Mouse (Mus musculus) heart, adult 2 months (tissue): ENCODE data around the gene Trmt10c. TPM values are rescaled to one million over a fixed set of nuclear protein-coding genes. Genes with fewer than 3 reads are reported as not detected.

Source experiments
- DNase-seq, 2 experiments: peaks; one replicate each; pipeline ENCODE4 v3.0.0; 2021
- H3K27ac ChIP-seq: fragments of 200-600 bp; 2 replicates; pipeline ENCODE4 v1.8.1; 2022
- H3K27me3 ChIP-seq: fragments of 200-500 bp; 2 replicates; pipeline ENCODE4 v1.6.1; 2012; ENCODE audit warnings: mild to moderate bottlenecking, low read length, inconsistent platforms, mixed read lengths; ENCODE audit not compliant: control insufficient read depth, insufficient read depth
- H3K36me3 ChIP-seq: fragments of 200-500 bp; 2 replicates; pipeline ENCODE4 v1.6.1; 2012; ENCODE audit warnings: low read length, inconsistent platforms; ENCODE audit not compliant: control insufficient read depth, insufficient read depth
- H3K4me1 ChIP-seq: fragments of 200-500 bp; 2 replicates; pipeline ENCODE4 v1.6.1; 2011; ENCODE audit warnings: low read length; ENCODE audit not compliant: control insufficient read depth, insufficient read depth
- H3K4me3 ChIP-seq: fragments of 200-600 bp; 2 replicates; pipeline ENCODE4 v1.8.1; 2022
- H3K79me2 ChIP-seq: fragments of 200-500 bp; replicated peaks from 2 replicates; pipeline ENCODE4 v1.6.1; 2012; ENCODE audit warnings: mild to moderate bottlenecking, inconsistent platforms, low read length, moderate library complexity, mixed read lengths; ENCODE audit not compliant: control insufficient read depth, insufficient read depth
- H3K9ac ChIP-seq: fragments of 200-500 bp; 2 replicates; pipeline ENCODE4 v1.6.1; 2012; ENCODE audit warnings: low read depth, mild to moderate bottlenecking, control low read depth, inconsistent platforms, low read length, mixed read lengths
- CTCF ChIP-seq: fragments of 200-600 bp; IDR thresholded peaks from 2 replicates; pipeline ENCODE4 v1.8.1; 2022; ENCODE audit warnings: antibody characterized with exemption, mild to moderate bottlenecking, moderate library complexity
- EP300 ChIP-seq: fragments of 200-500 bp; IDR thresholded peaks from 2 replicates; pipeline ENCODE4 v1.6.1; 2011; ENCODE audit warnings: low read depth, low read length, control low read depth; ENCODE audit not compliant: insufficient read depth
- POLR2A ChIP-seq: fragments of 200-500 bp; IDR thresholded peaks from 2 replicates; pipeline ENCODE4 v1.6.1; 2011; ENCODE audit warnings: mild to moderate bottlenecking, low read depth, low read length, control low read depth; ENCODE audit not compliant: insufficient read depth
- WGBS: fragments of 180-500 bp; shearing (Covaris S2); methylation state at CpG from one replicate; pipeline ENCODE4 v1.1.7; 2018; 5-methylcytosine and 5-hydroxymethylcytosine counted together
- intact Hi-C: fragments of 180-260 bp; cut with DNase I; formaldehyde crosslinking; loops from one replicate; pipeline ENCODE4 v1.15.1; 2025
- long read RNA-seq: library from polyadenylated mRNA; stranded (forward); transcript quantifications from one replicate; pipeline ENCODE4 v2.0.0, GENCODE M21; 2021
- polyA plus RNA-seq: library from polyadenylated mRNA; depleted of rRNA; stranded (reverse); fragments of >200 nt; gene quantifications from 2 replicates; pipeline ENCODE4 v1.2.3, GENCODE M21; 2012; rRNA removed
- total RNA-seq, 2 experiments: library from RNA; stranded (reverse); gene quantifications; 2 replicates each; pipeline ENCODE4 v1.2.3; 2021

Trmt10c gene
- total RNA-seq (10 to 100 TPM; 12.0 TPM), polyA plus RNA-seq (2.5 and 4.2 TPM in 2 replicates)
- long read RNA-seq, transcript Trmt10c-201 (2 exons, 3,002 nt): major isoform, 24 of 24 reads
- long read RNA-seq, partial matches to known transcripts: 0 of 24 reads
- long read RNA-seq, other reads (novel, unspliced or antisense): 0 of 24 reads

DNA sequence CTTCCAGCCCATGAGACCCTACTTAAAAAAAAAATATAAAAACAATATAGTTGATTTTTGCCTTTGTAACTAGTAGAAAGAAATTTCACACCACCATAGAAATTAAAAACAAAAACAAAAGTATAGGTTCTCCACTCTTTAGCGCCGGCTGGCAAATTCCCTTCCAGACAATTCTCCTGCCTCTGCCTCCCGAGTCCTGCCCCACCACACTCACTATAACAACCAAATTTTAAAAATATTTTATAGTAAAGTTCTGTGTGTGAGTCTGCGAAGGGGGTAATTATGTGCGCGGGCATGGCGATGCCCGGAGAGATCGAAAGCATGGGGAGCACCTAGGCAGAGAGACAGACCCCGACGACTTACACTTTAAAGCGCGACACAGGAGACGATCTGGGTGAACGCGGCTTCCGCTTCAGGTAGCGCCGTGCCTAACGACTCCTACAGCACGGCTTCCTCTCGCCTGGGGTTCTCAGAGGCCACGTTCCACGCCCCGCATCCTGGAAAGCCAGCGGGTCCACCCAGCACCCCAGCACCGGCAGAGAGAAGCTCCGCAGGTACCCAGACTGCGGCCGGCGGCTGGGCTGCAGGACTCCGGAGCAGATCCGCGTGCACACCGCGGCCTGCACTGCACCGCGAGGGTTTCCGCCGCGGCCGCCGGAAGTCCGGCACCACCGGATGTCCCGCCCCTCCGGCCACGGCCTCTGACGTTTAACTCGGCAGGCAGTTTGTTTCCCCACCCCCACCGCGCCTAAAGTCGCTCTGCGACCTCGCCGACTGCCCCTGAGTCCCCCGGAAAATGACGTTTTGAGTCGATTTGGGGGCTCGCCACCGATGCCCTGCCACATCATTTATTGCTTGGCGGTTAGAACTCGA is at the start of gene Trmt10c:
Gene Trmt10c (minus strand): TSS at position 682 of the 873 bp plus-strand sequence.
- WGBS: under 1% methylated on average over 63 of the region's 63 CpGs
- intact Hi-C loops: loop anchor here (1.0 kb wide), 1 partner anchor 38 kb away; no protein-coding TSS in a partner anchor
- DNase-seq: peak; percentile 94 to 97

GRCm38 (mm10) chr16:56086336-56086735 is 48.7 kb upstream of the Trmt10c start:
- no peak overlapping the region for H3K27ac ChIP-seq
- H3K36me3 ChIP-seq: no peaks in the 10 kb centered on the region
- H3K4me3 ChIP-seq: no peak overlapping the region
- no peak overlapping the region for H3K9ac ChIP-seq
- intact Hi-C loops: no loop called here
- H3K79me2 ChIP-seq: no peaks in the 10 kb centered on the region
- no peaks in the 10 kb centered on the region for H3K4me1 ChIP-seq
- TF ChIP-seq CTCF: no peak
- no peak for TF ChIP-seq POLR2A
- no peak for TF ChIP-seq EP300
- no peak for DNase-seq
- no peaks in the 10 kb centered on the region for H3K27me3 ChIP-seq
- 90% methylated on average over 2 of the region's 2 CpGs for WGBS

More for the DNA sequence above, at the start of gene Trmt10c:
- no peak for TF ChIP-seq EP300
- peak; percentile 88 for TF ChIP-seq POLR2A
- TF ChIP-seq CTCF: no peak
- H3K27me3 ChIP-seq: no peaks in the 10 kb centered on the region
- H3K9ac ChIP-seq: peak within 1 kb of the TSS; percentile 80
- peak within 1 kb of the TSS; percentile 88 for H3K4me3 ChIP-seq
- H3K27ac ChIP-seq: peak within 1 kb of the TSS; percentile 91
- no peaks in the 10 kb centered on the region for H3K79me2 ChIP-seq
- H3K4me1 ChIP-seq: peaks cover 2% of the 10 kb centered on the region
- peaks cover 6% of the 10 kb centered on the region; the same call in 1 of the 2 replicates for H3K36me3 ChIP-seq

DNA sequence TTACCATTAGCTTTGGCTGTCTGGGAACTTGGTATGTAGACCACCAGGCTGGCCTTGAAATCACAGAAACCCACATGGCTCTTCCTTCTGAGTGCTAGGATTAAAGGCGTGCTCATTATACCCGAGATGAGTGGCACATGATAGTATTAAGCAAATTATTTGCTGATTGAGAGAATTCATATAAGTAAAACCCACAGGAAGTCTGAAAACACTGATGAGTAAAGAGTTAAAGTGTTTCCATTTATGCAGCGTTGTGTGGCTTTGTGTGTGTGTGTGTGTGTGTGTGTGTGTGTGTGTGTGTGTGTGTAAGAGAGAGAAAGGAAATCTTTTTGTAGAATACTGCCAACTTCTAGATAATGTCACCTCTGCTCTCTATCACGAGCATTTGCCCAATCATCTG is 44.1 kb upstream of the Trmt10c start:
- H3K79me2 ChIP-seq: no peaks in the 10 kb centered on the region
- TF ChIP-seq POLR2A (no peak), CTCF (no peak), EP300 (no peak)
- no peak overlapping the region for H3K27ac ChIP-seq
- no peaks in the 10 kb centered on the region for H3K27me3 ChIP-seq
- no peak overlapping the region for H3K4me3 ChIP-seq
- no peaks in the 10 kb centered on the region for H3K36me3 ChIP-seq
- H3K9ac ChIP-seq: no peak overlapping the region
- intact Hi-C loops: no loop called here
- H3K4me1 ChIP-seq: no peaks in the 10 kb centered on the region
- 67% methylated on average over 4 of the region's 4 CpGs for WGBS
- no peak for DNase-seq

GRCm38 (mm10) chr16:56079419-56079818 is 41.8 kb upstream of the Trmt10c start:
- Histone ChIP-seq H3K79me2 (no peaks in the 10 kb centered on the region), H3K9ac (no peak overlapping the region), H3K36me3 (peaks cover 3% of the 10 kb centered on the region; the same call in 1 of the 2 replicates), H3K4me1 (peaks cover 2% of the 10 kb centered on the region), H3K4me3 (no peak overlapping the region), H3K27me3 (no peaks in the 10 kb centered on the region), H3K27ac (no peak overlapping the region)
- TF ChIP-seq EP300 (no peak), CTCF (no peak), POLR2A (no peak)
- DNase-seq: no peak
- 92% methylated on average over 1 of the region's 1 CpGs for WGBS
- intact Hi-C loops: loop anchor here (5.0 kb wide), 2 partner anchors 38 to 53 kb away; no protein-coding TSS in a partner anchor

- Histone ChIP-seq H3K4me3 (peak overlapping the region; percentile 87), H3K79me2 (no peaks in the 10 kb centered on the region), H3K4me1 (peaks cover 2% of the 10 kb centered on the region), H3K27me3 (no peaks in the 10 kb centered on the region), H3K9ac (peak overlapping the region; percentile 66), H3K27ac (peak overlapping the region; percentile 96), H3K36me3 (peaks cover 3% of the 10 kb centered on the region; the same call in 1 of the 2 replicates)
- DNase-seq: peak; percentile 18 to 34
- TF ChIP-seq POLR2A (no peak; the same call in 1 of the 2 replicates), CTCF (no peak), EP300 (no peak)
- WGBS: 9% methylated on average over 11 of the region's 11 CpGs
- intact Hi-C loops: loop anchor here (5.0 kb wide), 2 partner anchors 41 to 56 kb away; no protein-coding TSS in a partner anchor
Measured at GRCm38 (mm10) chr16:56076121-56076869, 38.7 kb upstream of the Trmt10c start.
